Mouse (Mus musculus): ENCODE results near the gene Ccnh. TPM values are rescaled to one million over a fixed set of nuclear protein-coding genes. Genes with fewer than 3 reads are reported as not detected.
A peak's percentile ranks its signal among the peaks of the same experiment; 100 is the strongest.
"Not testable (repeated sequence)": the region's sequence is repeated elsewhere in the genome, so short reads cannot be mapped to it uniquely, and the experiment has no call there.

Gene Ccnh
- 57.2 and 57.5 TPM in 2 replicates for polyA plus RNA-seq (2015; fragmentation: Nextera tagmentation; extraction: Ambion mirVana)

DNA sequence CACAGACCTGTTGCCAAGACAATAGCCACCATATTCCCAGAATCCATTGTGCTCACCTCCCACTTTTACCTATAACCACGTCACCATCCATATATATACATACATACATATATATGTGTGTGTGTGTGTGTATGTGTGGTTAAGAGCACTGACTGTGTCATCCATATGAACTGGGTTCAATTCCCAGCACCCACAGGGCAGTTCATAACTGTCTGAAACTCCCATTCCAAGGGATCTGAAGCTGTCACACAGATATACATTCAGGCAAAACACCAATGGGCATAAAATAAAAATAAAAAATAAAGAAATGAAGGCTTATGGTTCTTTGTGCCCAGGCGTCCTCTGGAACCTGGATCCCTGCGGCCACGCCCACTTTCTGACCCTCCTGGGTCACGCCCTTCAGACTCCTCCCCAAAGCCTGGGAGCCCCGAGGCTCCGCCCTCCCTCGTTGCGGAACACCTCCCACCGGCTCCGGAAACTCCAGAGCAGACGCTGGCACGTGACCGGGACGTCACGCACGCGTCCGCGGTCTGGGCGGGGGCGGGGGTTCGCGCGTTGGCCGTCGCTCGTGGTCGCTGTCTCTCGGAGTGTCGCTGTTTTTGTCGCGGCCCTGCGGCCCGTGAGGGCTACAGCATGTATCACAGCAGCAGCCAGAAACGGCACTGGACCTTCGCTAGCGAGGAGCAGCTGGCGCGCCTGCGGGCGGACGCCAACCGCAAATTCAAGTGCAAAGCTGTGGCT is at the start of gene Ccnh:
TSS of gene Ccnh (plus strand) at position 506 of the 741 bp plus-strand sequence.
- Histone ChIP-seq H3K36me3 (peaks cover 19% of the 10 kb centered on the region; the same call in 1 of the 2 replicates), H3K4me1 (replicated peaks) (peaks cover 7% of the 10 kb centered on the region), H3K27me3 (no peaks in the 10 kb centered on the region), H3K4me2 (peak within 1 kb of the TSS; percentile 81), H3K4me3 (peak within 1 kb of the TSS; percentile 91), H3K9me3 (replicated peaks) (no peaks in the 10 kb centered on the region), H3K9ac (peak within 1 kb of the TSS; percentile 84), H3K27ac (peak within 1 kb of the TSS; percentile 90)
- WGBS = 2% methylated on average over 44 of the region's 44 CpGs
- ATAC-seq (replicated peaks; ENCODE audit: insufficient number of reproducible peaks, insufficient read depth, low FRiP score, low read depth) = peak; percentile 96

DNA sequence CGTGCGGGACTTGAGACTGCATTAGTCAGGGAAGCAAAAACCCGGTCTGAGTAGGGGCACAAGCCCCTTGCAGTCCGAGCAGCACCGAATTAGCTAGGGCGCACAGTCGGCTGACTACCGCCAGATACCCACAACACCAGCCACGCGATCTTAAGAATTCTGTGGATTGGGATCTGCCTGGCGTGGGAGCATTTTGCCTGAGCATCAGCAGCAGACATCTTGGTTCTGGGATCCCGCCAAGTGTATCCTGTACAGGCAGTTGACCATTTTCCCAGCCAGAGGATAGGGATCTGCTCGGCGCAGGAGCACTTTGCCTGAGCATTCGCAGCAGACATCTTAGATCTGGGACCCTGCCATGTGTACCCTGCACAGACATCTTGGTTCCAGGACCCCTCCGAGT is 45.8 kb upstream of the Ccnh start:
- not testable (repeated sequence) for H3K9ac ChIP-seq; H3K4me1 ChIP-seq (replicated peaks); H3K9me3 ChIP-seq (replicated peaks); H3K4me2 ChIP-seq; H3K36me3 ChIP-seq; ATAC-seq (replicated peaks; ENCODE audit: insufficient number of reproducible peaks, insufficient read depth, low FRiP score, low read depth); H3K27ac ChIP-seq; H3K27me3 ChIP-seq; H3K4me3 ChIP-seq
- WGBS = 88% methylated on average over 16 of the region's 16 CpGs

DNA sequence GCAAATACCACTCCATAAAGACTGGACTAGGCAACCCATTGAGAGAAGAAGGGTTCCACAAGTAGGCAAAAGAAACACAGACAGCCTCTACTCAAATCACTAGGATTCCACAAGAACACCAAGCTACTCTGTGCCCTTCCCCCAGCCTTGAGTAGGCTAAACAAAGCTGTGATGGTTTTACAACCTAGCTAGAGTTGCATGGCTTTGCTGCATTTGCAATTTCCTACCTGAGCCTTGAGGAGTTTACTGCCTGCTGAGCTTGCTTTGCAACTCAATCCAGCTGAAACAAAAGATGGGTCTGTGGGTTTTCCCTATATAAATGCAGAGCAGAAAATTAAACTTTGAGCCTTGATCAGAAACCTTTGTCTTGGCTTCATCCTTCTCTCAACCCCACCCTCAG is 42.7 kb upstream of the Ccnh start:
- no peak overlapping the region for H3K27ac ChIP-seq
- no peaks in the 10 kb centered on the region for H3K4me1 ChIP-seq (replicated peaks)
- no peaks in the 10 kb centered on the region for H3K27me3 ChIP-seq
- no peaks in the 10 kb centered on the region for H3K36me3 ChIP-seq
- ATAC-seq (replicated peaks; ENCODE audit: insufficient number of reproducible peaks, insufficient read depth, low FRiP score, low read depth) = no peak
- no peaks in the 10 kb centered on the region for H3K9me3 ChIP-seq (replicated peaks)
- H3K4me3 ChIP-seq = no peak overlapping the region
- H3K9ac ChIP-seq = no peak overlapping the region
- no peak overlapping the region for H3K4me2 ChIP-seq

DNA sequence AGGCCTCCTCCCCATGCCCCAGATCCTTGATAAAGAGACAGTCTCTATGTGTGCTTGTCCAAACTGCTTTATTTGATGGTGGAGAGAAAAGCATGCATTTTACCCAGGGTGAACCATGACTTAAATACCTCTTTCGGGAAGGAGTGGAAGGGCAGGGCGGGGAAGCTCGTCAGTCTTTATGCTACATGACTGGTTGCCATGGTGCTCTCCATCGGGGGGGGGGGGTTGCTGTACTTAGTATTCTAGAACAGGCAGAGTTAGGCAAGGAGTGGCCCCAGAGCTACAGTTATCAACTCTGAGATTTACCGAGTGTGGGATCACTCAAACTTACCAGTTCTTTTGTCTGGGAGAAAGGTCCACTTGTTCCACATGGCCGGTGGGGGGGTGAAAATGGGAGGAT is 34.5 kb upstream of the Ccnh start:
- no peaks in the 10 kb centered on the region for H3K36me3 ChIP-seq
- WGBS = 83% methylated on average over 6 of the region's 6 CpGs
- H3K27me3 ChIP-seq = no peaks in the 10 kb centered on the region
- no peak overlapping the region for H3K27ac ChIP-seq
- no peaks in the 10 kb centered on the region for H3K4me1 ChIP-seq (replicated peaks)
- ATAC-seq (replicated peaks; ENCODE audit: insufficient number of reproducible peaks, insufficient read depth, low FRiP score, low read depth) = no peak
- no peak overlapping the region for H3K4me3 ChIP-seq
- H3K4me2 ChIP-seq = no peak overlapping the region
- no peaks in the 10 kb centered on the region for H3K9me3 ChIP-seq (replicated peaks)
- no peak overlapping the region for H3K9ac ChIP-seq

DNA sequence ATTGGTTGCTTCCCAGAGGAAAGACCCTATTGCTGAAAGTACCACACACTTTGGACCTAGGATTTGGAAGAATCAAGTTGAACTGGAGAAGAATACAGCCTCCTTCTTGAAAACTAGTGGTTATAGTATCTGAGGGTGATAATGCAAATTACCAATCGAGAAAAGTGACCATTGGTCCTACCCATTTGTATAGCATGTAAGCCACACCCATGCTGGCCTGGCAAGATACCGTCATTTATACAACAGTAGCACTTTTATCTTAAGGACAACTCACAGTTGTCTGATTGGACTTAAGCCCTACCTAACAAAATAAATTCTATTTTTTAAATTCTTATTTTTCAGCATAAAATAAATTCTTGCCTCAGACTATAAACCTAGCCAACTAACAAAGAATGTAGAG is 29.2 kb upstream of the Ccnh start:
- Histone ChIP-seq H3K9me3 (replicated peaks) (no peaks in the 10 kb centered on the region), H3K4me1 (replicated peaks) (no peaks in the 10 kb centered on the region; the same call in 1 of the 2 replicates), H3K4me3 (no peak overlapping the region), H3K9ac (no peak overlapping the region), H3K36me3 (no peaks in the 10 kb centered on the region), H3K4me2 (no peak overlapping the region), H3K27me3 (no peaks in the 10 kb centered on the region), H3K27ac (no peak overlapping the region)
- no peak for ATAC-seq (replicated peaks; ENCODE audit: insufficient number of reproducible peaks, insufficient read depth, low FRiP score, low read depth)
- WGBS = 58% methylated on average over 2 of the region's 2 CpGs

DNA sequence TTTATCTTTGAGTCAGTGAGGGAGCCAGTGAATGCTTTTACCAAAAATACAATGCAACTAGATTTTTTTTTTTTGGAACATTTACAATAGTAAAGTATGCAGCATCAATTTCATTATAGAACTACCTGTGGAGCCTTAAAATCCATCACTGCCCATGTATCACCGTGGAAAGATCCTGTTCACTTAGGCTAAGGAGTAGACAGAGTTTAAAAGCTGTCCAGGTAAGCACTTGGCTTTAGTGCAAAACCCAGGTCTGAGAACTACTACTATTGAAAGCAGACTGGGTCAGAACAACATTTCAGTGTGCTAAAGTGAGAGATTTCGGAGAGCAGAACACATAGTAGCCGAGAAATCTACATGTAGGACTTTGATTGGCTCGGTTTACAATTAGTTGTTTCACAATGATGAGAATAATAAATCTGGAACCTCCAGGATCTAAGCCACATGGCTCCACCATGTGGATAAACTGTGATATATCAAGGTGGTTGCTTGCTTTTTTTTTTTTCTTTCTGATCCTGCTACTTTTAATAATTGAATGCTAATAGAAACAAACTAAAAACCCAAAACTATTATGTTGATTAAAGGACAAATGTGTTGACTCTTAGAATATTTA is 24.6 kb upstream of the Ccnh start:
- H3K9me3 ChIP-seq (replicated peaks) = no peaks in the 10 kb centered on the region
- H3K36me3 ChIP-seq = no peaks in the 10 kb centered on the region
- no peak overlapping the region for H3K4me3 ChIP-seq
- no peak for ATAC-seq (replicated peaks; ENCODE audit: insufficient number of reproducible peaks, insufficient read depth, low FRiP score, low read depth)
- no peak overlapping the region for H3K4me2 ChIP-seq
- no peaks in the 10 kb centered on the region; the same call in 1 of the 2 replicates for H3K4me1 ChIP-seq (replicated peaks)
- 29% methylated on average over 4 of the region's 4 CpGs for WGBS
- no peaks in the 10 kb centered on the region for H3K27me3 ChIP-seq
- no peak overlapping the region for H3K9ac ChIP-seq
- no peak overlapping the region for H3K27ac ChIP-seq

DNA sequence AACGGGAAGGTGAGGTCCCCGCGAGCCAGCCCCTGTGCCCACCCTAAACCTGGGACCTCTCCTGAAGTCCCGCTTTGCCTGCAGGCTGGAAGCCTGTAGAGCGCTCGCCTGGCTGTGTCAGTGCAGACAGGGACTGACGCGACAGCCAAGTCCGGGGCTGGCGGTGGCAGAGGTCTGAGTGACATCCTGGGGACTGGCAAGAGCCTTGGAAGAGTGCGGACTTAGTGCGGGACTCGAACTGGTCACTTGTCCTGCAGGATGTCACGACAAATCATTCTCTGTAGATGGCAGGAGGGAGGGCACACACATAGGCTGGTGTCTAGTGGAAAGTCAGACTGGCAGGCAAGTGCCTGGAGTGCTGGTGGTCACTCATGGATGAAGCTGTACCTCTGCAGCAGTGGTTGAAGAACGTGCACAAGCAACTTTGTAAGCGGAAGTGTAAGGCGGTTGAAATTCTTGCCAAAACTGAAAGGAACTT is 475 bp downstream of the Ccnh start:
- H3K9ac ChIP-seq = peak overlapping the region; percentile 84
- 2% methylated on average over 17 of the region's 17 CpGs for WGBS
- peaks cover 19% of the 10 kb centered on the region; the same call in 1 of the 2 replicates for H3K36me3 ChIP-seq
- peaks cover 7% of the 10 kb centered on the region for H3K4me1 ChIP-seq (replicated peaks)
- no peaks in the 10 kb centered on the region for H3K9me3 ChIP-seq (replicated peaks)
- peak overlapping the region; percentile 91 for H3K4me3 ChIP-seq
- peak overlapping the region; percentile 90 for H3K27ac ChIP-seq
- ATAC-seq (replicated peaks; ENCODE audit: insufficient number of reproducible peaks, insufficient read depth, low FRiP score, low read depth) = peak; percentile 73
- no peaks in the 10 kb centered on the region for H3K27me3 ChIP-seq
- peak overlapping the region; percentile 81 for H3K4me2 ChIP-seq

DNA sequence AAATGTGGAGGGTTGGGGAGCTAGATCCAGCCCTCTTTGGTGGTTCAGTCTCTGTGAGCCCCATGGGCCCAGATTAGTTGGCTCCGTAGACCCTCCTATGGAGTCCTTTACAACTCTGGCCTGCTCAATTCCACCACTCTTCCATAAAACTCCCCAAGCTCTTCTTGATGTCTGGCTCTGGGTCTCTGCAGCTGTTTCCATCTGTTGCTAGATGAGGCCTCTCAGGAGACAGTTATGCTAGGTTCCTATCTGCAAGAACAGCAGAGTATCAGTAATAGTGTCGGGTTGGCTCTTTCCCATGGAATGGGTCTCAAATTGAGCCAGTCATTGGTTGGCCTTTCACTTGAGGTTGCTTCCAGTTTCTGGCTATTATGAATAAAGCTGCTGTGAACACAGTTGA is 2.0 kb downstream of the Ccnh start:
- Histone ChIP-seq H3K36me3 (peaks cover 19% of the 10 kb centered on the region; the same call in 1 of the 2 replicates), H3K9ac (no peak overlapping the region), H3K4me3 (no peak overlapping the region), H3K4me2 (no peak overlapping the region), H3K27me3 (no peaks in the 10 kb centered on the region), H3K27ac (no peak overlapping the region), H3K4me1 (replicated peaks) (peaks cover 7% of the 10 kb centered on the region), H3K9me3 (replicated peaks) (no peaks in the 10 kb centered on the region)
- WGBS = 86% methylated on average over 2 of the region's 2 CpGs
- ATAC-seq (replicated peaks; ENCODE audit: insufficient number of reproducible peaks, insufficient read depth, low FRiP score, low read depth) = no peak

DNA sequence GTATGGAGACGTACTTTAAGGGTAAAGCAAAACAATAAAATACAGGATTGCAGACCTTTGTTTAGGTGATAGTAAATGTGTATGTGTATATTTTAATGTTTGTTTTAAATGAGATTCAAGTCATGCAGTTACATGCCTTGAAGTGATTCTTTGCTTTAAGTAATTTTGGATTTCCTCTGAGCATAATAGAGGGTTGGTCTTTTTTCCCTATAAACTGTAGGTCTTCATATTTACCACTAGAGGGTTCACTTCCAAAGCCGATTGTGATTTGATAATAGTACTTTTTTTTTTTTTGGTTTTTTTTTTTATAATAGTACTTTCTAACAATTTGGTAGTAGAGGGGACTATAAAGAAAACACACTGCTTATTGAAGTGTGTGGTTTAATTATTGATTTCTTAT is 18.3 kb downstream of the Ccnh start:
- 67% methylated on average over 2 of the region's 2 CpGs for WGBS

DNA sequence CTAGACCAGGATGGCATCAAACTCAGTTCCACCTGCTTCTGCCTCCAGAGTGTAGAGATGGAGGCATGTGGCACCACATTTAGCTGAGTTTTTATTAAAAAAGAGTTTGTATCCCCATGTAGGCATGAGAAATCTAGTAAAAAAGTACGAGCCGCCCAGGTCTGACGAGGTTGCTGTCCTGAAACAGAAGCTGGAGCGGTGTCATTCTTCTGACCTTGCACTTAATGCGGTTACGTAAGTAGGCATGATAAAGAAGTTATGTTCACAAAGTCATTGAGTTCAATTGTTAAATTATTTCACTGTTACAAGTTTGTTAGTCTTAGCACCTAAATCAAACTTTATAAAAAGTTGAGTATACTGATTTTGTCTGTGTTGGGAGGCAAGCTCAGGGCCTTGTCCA is 19.4 kb downstream of the Ccnh start:
- Histone ChIP-seq H3K36me3 (peaks cover 22% of the 10 kb centered on the region), H3K27me3 (no peaks in the 10 kb centered on the region), H3K9me3 (replicated peaks) (no peaks in the 10 kb centered on the region), H3K4me3 (no peak overlapping the region), H3K27ac (no peak overlapping the region), H3K4me2 (no peak overlapping the region), H3K4me1 (replicated peaks) (no peaks in the 10 kb centered on the region), H3K9ac (no peak overlapping the region)
- 80% methylated on average over 6 of the region's 6 CpGs for WGBS
- ATAC-seq (replicated peaks; ENCODE audit: insufficient number of reproducible peaks, insufficient read depth, low FRiP score, low read depth) = no peak

More for the DNA sequence above, 18.3 kb downstream of the Ccnh start:
- Histone ChIP-seq H3K9ac (no peak overlapping the region), H3K4me1 (replicated peaks) (peaks cover 2% of the 10 kb centered on the region; the same call in 1 of the 2 replicates), H3K27ac (no peak overlapping the region), H3K4me2 (no peak overlapping the region), H3K27me3 (no peaks in the 10 kb centered on the region), H3K36me3 (peaks cover 24% of the 10 kb centered on the region), H3K9me3 (replicated peaks) (no peaks in the 10 kb centered on the region), H3K4me3 (no peak overlapping the region)
- ATAC-seq (replicated peaks; ENCODE audit: insufficient number of reproducible peaks, insufficient read depth, low FRiP score, low read depth) = no peak

DNA sequence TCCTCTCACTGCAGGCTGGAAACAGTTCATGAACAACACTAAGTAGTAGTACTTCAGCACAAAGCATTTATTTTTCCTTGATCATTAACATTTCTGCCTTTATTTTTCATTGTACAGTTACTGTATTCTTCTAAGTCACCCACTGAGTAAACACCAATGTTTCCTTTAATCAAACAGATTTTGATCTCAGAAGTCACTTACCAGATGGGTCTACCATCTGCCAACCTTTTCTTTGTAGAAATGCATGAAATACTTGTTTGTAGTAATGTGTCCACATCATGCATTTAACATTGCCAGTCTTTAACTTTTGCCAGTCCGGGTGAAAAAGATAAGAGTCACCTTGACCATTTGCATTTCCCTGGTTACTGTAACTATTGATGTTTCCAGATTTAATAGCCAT is 21.1 kb downstream of the Ccnh start:
- Histone ChIP-seq H3K27ac (no peak overlapping the region), H3K4me1 (replicated peaks) (no peaks in the 10 kb centered on the region), H3K9ac (no peak overlapping the region), H3K27me3 (no peaks in the 10 kb centered on the region), H3K4me3 (no peak overlapping the region), H3K9me3 (replicated peaks) (no peaks in the 10 kb centered on the region), H3K4me2 (no peak overlapping the region), H3K36me3 (peaks cover 25% of the 10 kb centered on the region)
- 69% methylated on average over 1 of the region's 1 CpGs for WGBS
- no peak for ATAC-seq (replicated peaks; ENCODE audit: insufficient number of reproducible peaks, insufficient read depth, low FRiP score, low read depth)

DNA sequence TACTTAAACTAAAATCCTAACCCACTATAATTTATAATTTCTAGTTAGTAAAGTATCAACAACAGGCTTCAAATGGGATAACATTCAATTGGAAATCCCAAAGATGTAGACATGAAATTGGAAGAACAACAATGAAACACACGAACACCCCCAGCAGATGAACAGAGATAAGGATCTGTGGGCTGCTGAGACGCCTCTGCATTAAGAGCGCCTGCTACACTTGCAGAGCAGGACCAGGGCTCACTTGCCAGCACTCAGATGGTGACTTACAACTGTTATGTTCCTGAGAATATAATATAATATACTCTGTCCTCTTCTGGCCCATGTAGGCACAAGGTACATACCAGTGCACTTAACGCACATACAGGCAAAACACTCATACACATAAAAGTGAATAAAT is 29.4 kb downstream of the Ccnh start:
- no peaks in the 10 kb centered on the region for H3K4me1 ChIP-seq (replicated peaks)
- WGBS = 75% methylated on average over 4 of the region's 4 CpGs
- no peaks in the 10 kb centered on the region for H3K9me3 ChIP-seq (replicated peaks)
- H3K4me2 ChIP-seq = no peak overlapping the region
- H3K27ac ChIP-seq = no peak overlapping the region
- ATAC-seq (replicated peaks; ENCODE audit: insufficient number of reproducible peaks, insufficient read depth, low FRiP score, low read depth) = no peak
- H3K4me3 ChIP-seq = no peak overlapping the region
- no peak overlapping the region for H3K9ac ChIP-seq
- peaks cover 34% of the 10 kb centered on the region for H3K36me3 ChIP-seq
- no peaks in the 10 kb centered on the region for H3K27me3 ChIP-seq
